Mouse (Mus musculus) intestine, embryonic 14.5 days (tissue): ENCODE results near the gene Hils1. TPM values are rescaled to one million over a fixed set of nuclear protein-coding genes. Genes with fewer than 3 reads are reported as not detected.
A peak's percentile ranks its signal among the peaks of the same experiment; 100 is the strongest.

Experiments used
- ATAC-seq: fragments of 200-750 bp; cut with Nextera tagmentation; replicated peaks from 2 replicates; pipeline ENCODE4 v1.8.0; 2017; ENCODE audit warnings: low read depth, moderate number of reproducible peaks, moderate TSS enrichment, moderate library complexity; ENCODE audit not compliant: low FRiP score, low TSS enrichment
- DNase-seq: peaks from one replicate; pipeline ENCODE4 v3.0.0-alpha.2; 2018; ENCODE audit warnings: low spot score
- H3K27ac ChIP-seq: fragments of 300-500 bp; sonication (generic); 2 replicates; pipeline ENCODE4 v1.5.1; 2014; ENCODE audit warnings: low read depth, mild to moderate bottlenecking, control low read depth
- H3K27me3 ChIP-seq: fragments of 300-500 bp; sonication (generic); replicated peaks from 2 replicates; pipeline ENCODE4 v1.6.1; 2014; ENCODE audit warnings: low read length, control low read depth; ENCODE audit not compliant: control insufficient read depth, insufficient read depth
- H3K36me3 ChIP-seq: fragments of 300-500 bp; sonication (generic); 2 replicates; pipeline ENCODE4 v1.6.1; 2014; ENCODE audit warnings: low read length, control low read depth; ENCODE audit not compliant: control insufficient read depth, insufficient read depth
- H3K4me1 ChIP-seq: fragments of 300-500 bp; sonication (generic); replicated peaks from 2 replicates; pipeline ENCODE4 v1.6.1; 2014; ENCODE audit warnings: low read length, control low read depth, mixed read lengths; ENCODE audit not compliant: control insufficient read depth, insufficient read depth
- H3K4me2 ChIP-seq: fragments of 300-500 bp; sonication (generic); 2 replicates; pipeline ENCODE4 v1.6.1; 2014; ENCODE audit warnings: low read length
- H3K4me3 ChIP-seq: fragments of 300-500 bp; sonication (generic); 2 replicates; pipeline ENCODE4 v1.5.1; 2014; ENCODE audit warnings: low read depth, low read length, control low read depth, mixed read lengths
- H3K9ac ChIP-seq: fragments of 300-500 bp; sonication (generic); 2 replicates; pipeline ENCODE4 v1.6.1; 2014; ENCODE audit warnings: mild to moderate bottlenecking, low read length
- H3K9me3 ChIP-seq: fragments of 300-500 bp; sonication (generic); 2 replicates; pipeline ENCODE4 v1.6.1; 2016; ENCODE audit warnings: low read length, control low read depth; ENCODE audit not compliant: control insufficient read depth
- WGBS: fragments of 180-500 bp; shearing (Covaris S2); extraction: QIAGEN DNeasy Blood & Tissue Kit; methylation state at CpG from one replicate; pipeline ENCODE4 v1.1.7; 2014; 5-methylcytosine and 5-hydroxymethylcytosine counted together
- polyA plus RNA-seq: library from polyadenylated mRNA; unstranded; fragments of >200 nt; fragmentation: Nextera tagmentation; extraction: Ambion mirVana; gene quantifications from 2 replicates; pipeline ENCODE4 v1.2.1, GENCODE M21; 2014

The Hils1 gene
- polyA plus RNA-seq, 1 experiment from 2014 or later: not detected

- no peaks in the 10 kb centered on the region for H3K27me3 ChIP-seq
- H3K36me3 ChIP-seq: no peaks in the 10 kb centered on the region
- H3K4me1 ChIP-seq: peaks cover 25% of the 10 kb centered on the region
- no peak overlapping the region for H3K4me2 ChIP-seq
- DNase-seq (no peak), ATAC-seq (no peak)
- no peak overlapping the region for H3K9ac ChIP-seq
- WGBS: 57% methylated on average over 6 of the region's 6 CpGs
- H3K27ac ChIP-seq: no peak overlapping the region
- H3K4me3 ChIP-seq: no peak overlapping the region
- no peaks in the 10 kb centered on the region for H3K9me3 ChIP-seq
Measured at GRCm38 (mm10) chr11:94987341-94987740, 19.9 kb downstream of the Hils1 start.

- no peak overlapping the region for H3K9ac ChIP-seq
- ATAC-seq (no peak), DNase-seq (no peak)
- no peak overlapping the region for H3K27ac ChIP-seq
- no peak overlapping the region for H3K4me2 ChIP-seq
- WGBS: 87% methylated on average over 8 of the region's 8 CpGs
- no peaks in the 10 kb centered on the region for H3K27me3 ChIP-seq
- H3K4me1 ChIP-seq: peaks cover 26% of the 10 kb centered on the region
- no peaks in the 10 kb centered on the region for H3K9me3 ChIP-seq
- no peaks in the 10 kb centered on the region for H3K36me3 ChIP-seq
- H3K4me3 ChIP-seq: no peak overlapping the region
Measured at GRCm38 (mm10) chr11:94987851-94988250, 20.5 kb downstream of the Hils1 start.

GRCm38 (mm10) chr11:94988780-94989561 is 21.6 kb downstream of the Hils1 start:
- peaks cover 38% of the 10 kb centered on the region for H3K4me1 ChIP-seq
- H3K36me3 ChIP-seq: no peaks in the 10 kb centered on the region
- ATAC-seq: no peak
- H3K4me3 ChIP-seq: peak overlapping the region; percentile 88
- H3K9ac ChIP-seq: peak overlapping the region; percentile 29
- no peaks in the 10 kb centered on the region for H3K9me3 ChIP-seq
- no peak for DNase-seq
- H3K27ac ChIP-seq: peak overlapping the region; percentile 81
- no peaks in the 10 kb centered on the region for H3K27me3 ChIP-seq
- WGBS: 17% methylated on average over 10 of the region's 10 CpGs
- peak overlapping the region; percentile 98 for H3K4me2 ChIP-seq

- Histone ChIP-seq H3K4me3 (peak overlapping the region; percentile 88), H3K4me1 (peaks cover 44% of the 10 kb centered on the region), H3K27ac (peak overlapping the region; percentile 81), H3K27me3 (no peaks in the 10 kb centered on the region), H3K9me3 (no peaks in the 10 kb centered on the region), H3K9ac (peak overlapping the region; percentile 86), H3K36me3 (0 out of 2 replicates have a peak, but pooled peaks cover 4% of the 10 kb centered on the region), H3K4me2 (peak overlapping the region; percentile 98)
- peak; percentile 58 for ATAC-seq
- WGBS: under 1% methylated on average over 12 of the region's 12 CpGs
- peak; percentile 89 for DNase-seq
Measured at GRCm38 (mm10) chr11:94989562-94990017, 22.2 kb downstream of the Hils1 start.

- peaks cover 50% of the 10 kb centered on the region for H3K4me1 ChIP-seq
- peak overlapping the region; percentile 81 for H3K27ac ChIP-seq
- H3K4me2 ChIP-seq: peak overlapping the region; percentile 98
- H3K27me3 ChIP-seq: no peaks in the 10 kb centered on the region
- 45% methylated on average over 6 of the region's 6 CpGs for WGBS
- H3K9me3 ChIP-seq: no peaks in the 10 kb centered on the region
- ATAC-seq (no peak), DNase-seq (no peak)
- H3K9ac ChIP-seq: peak overlapping the region; percentile 86
- H3K4me3 ChIP-seq: peak overlapping the region; percentile 88
- 0 out of 2 replicates have a peak, but pooled peaks cover 9% of the 10 kb centered on the region for H3K36me3 ChIP-seq
Measured at GRCm38 (mm10) chr11:94990102-94990748, 22.8 kb downstream of the Hils1 start.

- H3K9me3 ChIP-seq: no peaks in the 10 kb centered on the region
- ATAC-seq: peak; percentile 83
Measured at GRCm38 (mm10) chr11:94990749-94991577, 23.6 kb downstream of the Hils1 start, which contains the start of gene Ppp1r9b. Gene Ppp1r9b (plus strand): TSS chr11:94991035.

GRCm38 (mm10) chr11:94991641-94992479 is 24.5 kb downstream of the Hils1 start:
- ATAC-seq (no peak), DNase-seq (peak; percentile 74)
- Histone ChIP-seq H3K27ac (peak overlapping the region; percentile 81), H3K9ac (peak overlapping the region; percentile 86), H3K27me3 (no peaks in the 10 kb centered on the region), H3K9me3 (no peaks in the 10 kb centered on the region), H3K4me1 (peaks cover 57% of the 10 kb centered on the region), H3K4me2 (peak overlapping the region; percentile 98), H3K36me3 (peaks cover 19% of the 10 kb centered on the region), H3K4me3 (peak overlapping the region; percentile 88)
- under 1% methylated on average over 92 of the region's 99 CpGs for WGBS

More at GRCm38 (mm10) chr11:94990749-94991577, 23.6 kb downstream of the Hils1 start, which contains the start of gene Ppp1r9b:
- DNase-seq: peak; percentile 96
- H3K27ac ChIP-seq: peak within 1 kb of the TSS; percentile 81
- peaks cover 57% of the 10 kb centered on the region for H3K4me1 ChIP-seq
- peaks cover 13% of the 10 kb centered on the region; the same call in 1 of the 2 replicates for H3K36me3 ChIP-seq
- no peaks in the 10 kb centered on the region for H3K27me3 ChIP-seq
- H3K4me3 ChIP-seq: peak within 1 kb of the TSS; percentile 88
- peak within 1 kb of the TSS; percentile 98 for H3K4me2 ChIP-seq
- under 1% methylated on average over 65 of the region's 69 CpGs for WGBS
- peak within 1 kb of the TSS; percentile 86 for H3K9ac ChIP-seq
